ENCODE assay signal across 27 mouse cellular contexts in the genomic region with DNA sequence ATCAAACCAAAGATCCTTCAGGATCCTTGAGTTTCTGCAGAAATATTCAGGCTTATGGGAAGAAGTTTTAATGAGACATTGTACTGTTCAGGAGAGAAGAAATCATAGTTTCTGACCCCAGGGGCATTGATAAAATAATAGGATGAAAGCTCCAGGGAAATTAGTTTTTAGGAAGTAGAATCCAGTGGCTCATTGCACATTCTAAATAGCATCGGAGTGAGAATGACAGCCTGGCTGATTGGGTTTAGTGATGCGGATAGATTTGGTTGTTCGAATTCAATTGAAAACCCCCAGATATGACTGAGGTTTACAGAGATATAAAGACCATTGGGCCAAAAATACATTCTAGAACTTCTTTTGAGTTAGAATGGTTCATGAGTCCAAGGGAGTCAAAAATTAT.
DNase-seq lines count a peak whose midpoint lies in the region; ATAC-seq and TF ChIP-seq lines count a peak whose summit lies in the region.
"Had no signal": no experiment of that assay in that cellular context is flagged by ENCODE, and none has a peak within 500 bp of the region (broad histone marks: within the 10 kb centered on the region; RNA-seq: fewer than 3 reads in every experiment).

No protein-coding gene starts in this region.

- H3K27me3 ChIP-seq in hindbrain, embryonic 14.5 days (ENCODE audit: control insufficient read depth, insufficient read depth, low read length): no peaks in the 10 kb centered on the region
- H3K27me3 ChIP-seq in hindbrain, embryonic 12.5 days: no peaks in the 10 kb centered on the region
- H3K27me3 ChIP-seq in midbrain, postnatal 0 days (ENCODE audit: insufficient read depth, low read length): no peaks in the 10 kb centered on the region
- no peaks in the 10 kb centered on the region for H3K27me3 ChIP-seq in midbrain, embryonic 10.5 days (ENCODE audit: low read depth, poor library complexity, severe bottlenecking)
- no peaks in the 10 kb centered on the region for H3K27me3 ChIP-seq in hindbrain, embryonic 16.5 days (replicated peaks; ENCODE audit: control insufficient read depth, insufficient read depth, low read length)
- H3K27me3 ChIP-seq: embryonic facial prominence, embryonic 12.5 days; embryonic facial prominence, embryonic 15.5 days; heart, embryonic 13.5 days; intestine, embryonic 15.5 days had no signal

- no peaks in the 10 kb centered on the region for H3K36me3 ChIP-seq in hindbrain, embryonic 14.5 days (replicated peaks; ENCODE audit: control insufficient read depth, insufficient read depth)
- no peaks in the 10 kb centered on the region for H3K36me3 ChIP-seq in hindbrain, embryonic 12.5 days
- H3K36me3 ChIP-seq in midbrain, postnatal 0 days (ENCODE audit: insufficient read depth, low read length): no peaks in the 10 kb centered on the region
- H3K36me3 ChIP-seq in midbrain, embryonic 10.5 days: no peaks in the 10 kb centered on the region
- H3K36me3 ChIP-seq in hindbrain, embryonic 16.5 days (ENCODE audit: control insufficient read depth, insufficient read depth, low read length): no peaks in the 10 kb centered on the region
- H3K36me3 ChIP-seq: embryonic facial prominence, embryonic 12.5 days; embryonic facial prominence, embryonic 15.5 days; heart, embryonic 10.5 days; heart, embryonic 13.5 days; intestine, embryonic 15.5 days had no signal

- H3K4me3 ChIP-seq in hindbrain, embryonic 14.5 days (replicated peaks; ENCODE audit: low read length): no peak overlapping the region
- no peak overlapping the region for H3K4me3 ChIP-seq in hindbrain, embryonic 12.5 days
- no peak overlapping the region for H3K4me3 ChIP-seq in midbrain, postnatal 0 days (ENCODE audit: low read depth, low read length)
- H3K4me3 ChIP-seq in midbrain, embryonic 10.5 days: no peak overlapping the region
- H3K4me3 ChIP-seq in hindbrain, embryonic 16.5 days (ENCODE audit: low read length): no peak overlapping the region
- H3K4me3 ChIP-seq: embryonic facial prominence, embryonic 12.5 days; embryonic facial prominence, embryonic 15.5 days; gastrocnemius, adult 2 months; heart, embryonic 10.5 days; heart, embryonic 13.5 days; intestine, embryonic 15.5 days had no signal

- H3K4me1 ChIP-seq in hindbrain, embryonic 14.5 days (replicated peaks; ENCODE audit: control insufficient read depth, insufficient read depth, low read length): no peaks in the 10 kb centered on the region
- no peaks in the 10 kb centered on the region for H3K4me1 ChIP-seq in hindbrain, embryonic 12.5 days
- H3K4me1 ChIP-seq in midbrain, postnatal 0 days (ENCODE audit: insufficient read depth, low read length): no peaks in the 10 kb centered on the region
- no peaks in the 10 kb centered on the region for H3K4me1 ChIP-seq in midbrain, embryonic 10.5 days
- no peaks in the 10 kb centered on the region for H3K4me1 ChIP-seq in hindbrain, embryonic 16.5 days (ENCODE audit: control insufficient read depth, insufficient read depth, low read depth, low read length)
- H3K4me1 ChIP-seq: embryonic facial prominence, embryonic 12.5 days; embryonic facial prominence, embryonic 15.5 days; intestine, embryonic 15.5 days had no signal

- peak; percentile 56 for DNase-seq in hindbrain, embryonic 14.5 days (ENCODE audit: low spot score)
- peak; percentile 56 for DNase-seq in midbrain, postnatal 0 days (ENCODE audit: low spot score)
- no peak for DNase-seq in midbrain, embryonic 10.5 days (ENCODE audit: low spot score)
- DNase-seq in retina, postnatal 1 day: peak; percentile 74
- no peak for DNase-seq in thymus, postnatal 10 days (ENCODE audit: low spot score in 2 of 2)
- DNase-seq in cerebellum, adult 9-10 months: no peak
- DNase-seq: adrenal gland, adult 8-10 months; adrenal gland, postnatal 25 days; cerebellum, adult 18-20 months; cerebellum, adult 9-11 months; cerebellum, postnatal 25 days; forebrain, postnatal 0 days; gastrocnemius, adult 2 months; gastrocnemius, postnatal 14 days; heart, adult 18-20 months; heart, postnatal 14 days; heart, postnatal 4 days had no signal

- no peak overlapping the region for H3K9ac ChIP-seq in hindbrain, embryonic 14.5 days
- no peak overlapping the region for H3K9ac ChIP-seq in hindbrain, embryonic 12.5 days
- H3K9ac ChIP-seq in midbrain, postnatal 0 days (replicated peaks; ENCODE audit: low read length, poor library complexity, severe bottlenecking): no peak overlapping the region
- no peak overlapping the region for H3K9ac ChIP-seq in hindbrain, embryonic 16.5 days (ENCODE audit: low read depth, low read length)
- H3K9ac ChIP-seq: embryonic facial prominence, embryonic 12.5 days; embryonic facial prominence, embryonic 15.5 days; forebrain, postnatal 0 days; heart, embryonic 13.5 days; intestine, embryonic 15.5 days had no signal

- no peak for ATAC-seq in hindbrain, embryonic 14.5 days (ENCODE audit: low FRiP score)
- no peak for ATAC-seq in hindbrain, embryonic 12.5 days (ENCODE audit: low FRiP score)
- ATAC-seq in midbrain, postnatal 0 days (ENCODE audit: low FRiP score): no peak
- 0 out of 2 replicates have a peak, but pooled peaks have one; percentile 42 for ATAC-seq in hindbrain, embryonic 16.5 days
- ATAC-seq: activated CD4-positive, CD25-positive, alpha-beta regulatory T cell, adult 4 months; CD4-positive, CD25-positive, alpha-beta regulatory T cell, adult 4 months; forebrain, embryonic 14.5 days; forebrain, postnatal 0 days; intestine, embryonic 15.5 days had no signal

- TF ChIP-seq CTCF in midbrain, postnatal 0 days (IDR thresholded peaks at IDR 0.05): no peak

- 39% methylated on average over 3 of the region's 3 CpGs for WGBS in hindbrain, embryonic 14.5 days
- 50% methylated on average over 3 of the region's 3 CpGs for WGBS in hindbrain, embryonic 12.5 days
- 65% methylated on average over 3 of the region's 3 CpGs for WGBS in midbrain, postnatal 0 days
- 81% methylated on average over 3 of the region's 3 CpGs for WGBS in midbrain, embryonic 10.5 days
- 44% methylated on average over 3 of the region's 3 CpGs for WGBS in hindbrain, embryonic 16.5 days

- H3K27ac ChIP-seq in hindbrain, embryonic 14.5 days: no peak overlapping the region
- no peak overlapping the region for H3K27ac ChIP-seq in hindbrain, embryonic 12.5 days
- no peak overlapping the region for H3K27ac ChIP-seq in midbrain, postnatal 0 days (ENCODE audit: low read depth, low read length)
- no peak overlapping the region for H3K27ac ChIP-seq in midbrain, embryonic 10.5 days (replicated peaks)
- no peak overlapping the region for H3K27ac ChIP-seq in hindbrain, embryonic 16.5 days (ENCODE audit: low read depth, low read length)
- H3K27ac ChIP-seq: embryonic facial prominence, embryonic 12.5 days; embryonic facial prominence, embryonic 15.5 days; gastrocnemius, adult 2 months; heart, embryonic 10.5 days; heart, embryonic 13.5 days; intestine, embryonic 15.5 days had no signal

- H3K9me3 ChIP-seq in hindbrain, embryonic 14.5 days (ENCODE audit: control insufficient read depth, low read length): no peaks in the 10 kb centered on the region
- 0 out of 2 replicates have a peak, but pooled peaks cover 5% of the 10 kb centered on the region for H3K9me3 ChIP-seq in hindbrain, embryonic 12.5 days (replicated peaks)
- no peaks in the 10 kb centered on the region for H3K9me3 ChIP-seq in midbrain, postnatal 0 days (ENCODE audit: low read length)
- H3K9me3 ChIP-seq in midbrain, embryonic 10.5 days (replicated peaks): no peaks in the 10 kb centered on the region; the same call in 1 of the 2 replicates
- H3K9me3 ChIP-seq in hindbrain, embryonic 16.5 days (ENCODE audit: control insufficient read depth, low read length): no peaks in the 10 kb centered on the region
- H3K9me3 ChIP-seq: embryonic facial prominence, embryonic 12.5 days; embryonic facial prominence, embryonic 15.5 days; heart, embryonic 10.5 days; intestine, embryonic 15.5 days had no signal

- H3K4me2 ChIP-seq in hindbrain, embryonic 14.5 days (replicated peaks): no peak overlapping the region
- H3K4me2 ChIP-seq in hindbrain, embryonic 12.5 days (replicated peaks): no peak overlapping the region
- no peak overlapping the region for H3K4me2 ChIP-seq in midbrain, postnatal 0 days (ENCODE audit: low read depth, low read length, poor library complexity, severe bottlenecking)
- H3K4me2 ChIP-seq in hindbrain, embryonic 16.5 days (ENCODE audit: low read length): no peak overlapping the region
- H3K4me2 ChIP-seq: embryonic facial prominence, embryonic 12.5 days; embryonic facial prominence, embryonic 15.5 days; heart, embryonic 13.5 days; intestine, embryonic 15.5 days had no signal

Comparison
In these comparisons a context has a peak if more than half of its experiments do, and no peak if none do; other contexts are left out.
1. DNase-seq: peak in hindbrain, embryonic 14.5 days (single experiment), midbrain, postnatal 0 days (single experiment) and retina, postnatal 1 day (single experiment); none in midbrain, embryonic 10.5 days (single experiment), thymus, postnatal 10 days (0 of 2) and cerebellum, adult 9-10 months (single experiment).